Mouse (Mus musculus): ENCODE data around the gene Nrf1. TPM values are rescaled to one million over a fixed set of nuclear protein-coding genes. Genes with fewer than 3 reads are reported as not detected.
A peak's percentile ranks its signal among the peaks of the same experiment; 100 is the strongest.

Gene Nrf1
- polyA plus RNA-seq (2012; rRNA removed): 26.2 and 26.7 TPM in 2 replicates

DNA sequence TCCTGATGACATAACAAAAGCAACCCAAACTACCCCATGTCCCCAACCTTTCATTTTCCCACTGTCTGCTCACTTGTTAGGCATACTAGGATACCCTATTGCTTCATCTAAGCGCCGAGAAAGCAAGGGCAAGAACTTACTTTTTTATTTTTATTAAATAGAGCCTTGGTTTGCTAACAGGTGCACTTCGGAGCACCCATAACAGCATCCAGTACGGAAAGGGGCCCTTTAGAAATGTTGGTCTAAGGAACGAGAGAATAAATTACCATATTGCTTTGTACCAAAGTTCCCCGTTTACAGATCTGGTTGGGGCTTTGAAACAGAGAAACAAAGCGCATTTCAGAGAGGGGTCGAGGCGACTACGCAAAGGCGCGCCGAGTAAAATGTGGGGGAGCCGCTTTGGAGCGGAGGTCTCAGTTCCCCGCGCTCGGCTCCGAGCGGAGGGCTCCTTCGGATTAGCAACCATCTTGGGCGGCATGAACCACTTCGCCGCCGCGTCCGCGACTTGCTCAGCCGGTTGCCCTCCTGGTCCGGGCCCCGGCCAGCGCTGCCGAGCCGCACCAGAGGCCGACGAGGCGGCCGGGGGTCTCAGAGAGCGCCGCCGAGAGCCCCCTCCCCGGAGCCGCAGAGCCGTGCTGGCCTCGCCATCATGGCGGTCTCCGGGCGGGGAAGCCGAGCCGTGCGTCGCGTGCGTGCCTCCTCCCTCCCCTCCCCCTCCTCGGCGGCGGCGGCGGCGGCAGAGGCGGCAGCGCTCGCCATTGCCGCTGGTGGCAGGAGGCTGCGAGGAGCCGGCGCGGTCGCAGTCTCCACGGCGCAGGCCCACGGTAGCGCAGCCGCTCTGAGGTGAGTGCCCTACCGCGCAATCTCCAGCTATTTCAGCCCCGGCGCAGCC is at the start of gene Nrf1:
Gene Nrf1 (plus strand): TSS at position 718 of the 892 bp plus-strand sequence.
- Histone ChIP-seq H3K4me3 (ENCODE audit: insufficient read depth, low read length) (peak within 1 kb of the TSS; percentile 73), H3K27ac (ENCODE audit: insufficient read depth, low read length) (peak within 1 kb of the TSS; percentile 100), H3K4me1 (ENCODE audit: control insufficient read depth, insufficient read depth, low read length) (peaks cover 8% of the 10 kb centered on the region)
- TF ChIP-seq POLR2A (IDR thresholded peaks at IDR 0.05; ENCODE audit: extremely low read depth, insufficient read depth, low read length) (peak; percentile 54; the same call in 1 of the 2 replicates), CTCF (IDR thresholded peaks at IDR 0.05; ENCODE audit: extremely low read depth, insufficient read depth, low read length) (no peak)

- H3K27ac ChIP-seq (ENCODE audit: insufficient read depth, low read length): no peak overlapping the region
- H3K4me3 ChIP-seq (ENCODE audit: insufficient read depth, low read length): no peak overlapping the region
- TF ChIP-seq POLR2A (IDR thresholded peaks at IDR 0.05; ENCODE audit: extremely low read depth, insufficient read depth, low read length) (no peak), CTCF (IDR thresholded peaks at IDR 0.05; ENCODE audit: extremely low read depth, insufficient read depth, low read length) (no peak)
- no peaks in the 10 kb centered on the region for H3K4me1 ChIP-seq (ENCODE audit: control insufficient read depth, insufficient read depth, low read length)
Measured at GRCm38 (mm10) chr6:29998140-29998539, 49.6 kb upstream of the Nrf1 start.

DNA sequence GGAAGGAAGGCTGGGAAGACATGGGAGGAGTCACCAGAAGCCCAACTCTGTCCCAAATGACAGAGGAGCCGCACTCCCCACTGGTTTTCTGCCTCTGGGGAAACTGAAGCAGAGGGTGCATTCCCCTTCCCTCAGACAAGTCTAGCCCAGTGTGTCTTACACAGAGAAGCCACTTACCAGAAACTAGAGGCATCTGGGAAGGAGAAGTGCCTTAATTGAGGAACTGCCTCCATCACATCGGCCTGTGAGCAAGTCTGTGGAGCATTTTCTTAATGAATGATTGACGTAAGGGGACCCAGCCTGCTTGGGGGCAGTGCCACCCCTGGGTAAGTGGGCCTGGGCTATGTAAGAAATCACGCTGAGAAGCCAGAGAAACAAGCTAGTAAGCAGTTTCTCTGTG is 49.0 kb upstream of the Nrf1 start:
- H3K4me1 ChIP-seq (ENCODE audit: control insufficient read depth, insufficient read depth, low read length): no peaks in the 10 kb centered on the region
- TF ChIP-seq POLR2A (IDR thresholded peaks at IDR 0.05; ENCODE audit: extremely low read depth, insufficient read depth, low read length) (no peak), CTCF (IDR thresholded peaks at IDR 0.05; ENCODE audit: extremely low read depth, insufficient read depth, low read length) (no peak)
- no peak overlapping the region for H3K4me3 ChIP-seq (ENCODE audit: insufficient read depth, low read length)
- no peak overlapping the region for H3K27ac ChIP-seq (ENCODE audit: insufficient read depth, low read length)

DNA sequence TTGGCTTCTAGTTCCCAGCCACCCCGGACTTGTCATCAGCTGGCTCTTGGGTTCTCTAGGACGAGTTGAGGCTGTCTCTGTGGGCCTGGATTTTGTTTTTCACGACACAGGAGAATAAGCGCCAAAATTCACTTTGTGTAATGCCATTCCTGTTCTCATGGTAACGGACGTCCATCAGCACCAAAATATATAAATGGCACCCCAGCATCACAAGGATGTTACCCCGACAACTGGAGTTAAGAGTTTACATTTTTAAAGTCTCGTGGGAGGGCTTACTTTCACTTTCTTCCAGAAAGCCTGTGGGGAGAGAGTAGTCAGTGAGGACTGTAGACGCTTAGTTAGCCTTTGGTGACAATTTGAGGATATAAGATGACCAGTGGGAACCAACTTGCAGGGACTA is 45.2 kb upstream of the Nrf1 start:
- no peak overlapping the region for H3K4me3 ChIP-seq (ENCODE audit: insufficient read depth, low read length)
- no peaks in the 10 kb centered on the region for H3K4me1 ChIP-seq (ENCODE audit: control insufficient read depth, insufficient read depth, low read length)
- H3K27ac ChIP-seq (ENCODE audit: insufficient read depth, low read length): no peak overlapping the region
- no peak for TF ChIP-seq CTCF (IDR thresholded peaks at IDR 0.05; ENCODE audit: extremely low read depth, insufficient read depth, low read length)
- TF ChIP-seq POLR2A (IDR thresholded peaks at IDR 0.05; ENCODE audit: extremely low read depth, insufficient read depth, low read length): no peak

DNA sequence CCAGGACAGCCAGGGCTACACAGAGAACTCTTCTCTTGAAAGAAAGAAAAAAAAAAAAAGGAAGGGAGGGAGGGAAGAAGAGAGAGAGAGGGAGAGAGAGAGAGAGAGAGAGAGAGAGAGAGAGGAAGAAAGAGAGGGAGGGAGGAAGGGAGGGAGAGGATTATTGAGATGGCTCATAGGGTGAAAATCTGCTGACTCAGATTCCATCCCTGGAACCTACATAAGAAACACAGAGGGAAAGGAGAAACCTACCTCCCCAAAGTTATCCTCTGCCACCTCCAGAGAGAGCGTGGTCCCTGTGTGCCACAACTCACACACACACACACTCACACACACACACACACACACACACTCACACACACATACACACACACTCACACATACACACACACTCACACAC is 41.9 kb upstream of the Nrf1 start:
- Histone ChIP-seq H3K4me1 (ENCODE audit: control insufficient read depth, insufficient read depth, low read length) (no peaks in the 10 kb centered on the region), H3K4me3 (ENCODE audit: insufficient read depth, low read length) (no peak overlapping the region), H3K27ac (ENCODE audit: insufficient read depth, low read length) (no peak overlapping the region)
- no peak for TF ChIP-seq CTCF (IDR thresholded peaks at IDR 0.05; ENCODE audit: extremely low read depth, insufficient read depth, low read length)
- TF ChIP-seq POLR2A (IDR thresholded peaks at IDR 0.05; ENCODE audit: extremely low read depth, insufficient read depth, low read length): no peak

DNA sequence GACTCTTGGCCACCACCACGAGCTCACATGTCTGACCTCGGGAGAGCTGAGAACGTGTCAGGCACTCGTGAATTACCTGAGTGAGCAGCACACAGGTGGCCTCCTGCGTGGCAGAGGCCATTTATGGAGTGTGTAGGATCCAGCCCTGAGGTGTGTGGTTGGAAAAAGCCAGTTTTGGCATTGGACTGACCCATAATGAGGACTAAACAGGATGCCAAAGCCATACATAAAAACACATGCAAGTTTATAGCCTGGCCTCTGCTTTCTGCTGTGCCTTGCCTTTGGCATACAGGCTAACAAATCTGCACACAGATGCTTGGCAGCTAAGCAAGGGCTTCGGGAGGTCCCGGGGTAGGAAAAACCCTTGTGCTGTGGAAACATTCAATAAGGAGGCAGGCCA is 38.6 kb upstream of the Nrf1 start:
- TF ChIP-seq POLR2A (IDR thresholded peaks at IDR 0.05; ENCODE audit: extremely low read depth, insufficient read depth, low read length) (no peak), CTCF (IDR thresholded peaks at IDR 0.05; ENCODE audit: extremely low read depth, insufficient read depth, low read length) (no peak)
- Histone ChIP-seq H3K4me1 (ENCODE audit: control insufficient read depth, insufficient read depth, low read length) (no peaks in the 10 kb centered on the region), H3K4me3 (ENCODE audit: insufficient read depth, low read length) (no peak overlapping the region), H3K27ac (ENCODE audit: insufficient read depth, low read length) (no peak overlapping the region)

DNA sequence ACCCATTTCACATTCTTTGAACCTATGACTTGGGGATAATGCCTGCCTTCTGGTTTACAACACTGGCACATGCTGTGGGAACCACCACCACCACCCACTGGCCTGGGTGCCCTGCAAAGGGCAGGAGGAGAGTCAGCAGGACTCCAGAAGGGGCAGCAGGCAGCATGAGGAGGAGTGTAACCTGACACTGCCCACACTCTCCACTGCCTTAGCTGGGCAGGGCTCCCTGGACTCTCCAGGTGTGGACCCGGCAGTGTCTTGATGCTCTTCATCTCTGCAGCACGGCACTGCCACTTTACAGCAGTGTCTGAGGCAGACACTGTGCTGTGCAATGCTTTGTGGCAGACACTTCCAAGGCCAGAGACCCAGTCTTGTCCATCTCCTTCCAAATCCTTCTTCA is 34.3 kb upstream of the Nrf1 start:
- TF ChIP-seq CTCF (IDR thresholded peaks at IDR 0.05; ENCODE audit: extremely low read depth, insufficient read depth, low read length): no peak
- no peak for TF ChIP-seq POLR2A (IDR thresholded peaks at IDR 0.05; ENCODE audit: extremely low read depth, insufficient read depth, low read length)
- Histone ChIP-seq H3K4me3 (ENCODE audit: insufficient read depth, low read length) (no peak overlapping the region), H3K4me1 (ENCODE audit: control insufficient read depth, insufficient read depth, low read length) (no peaks in the 10 kb centered on the region), H3K27ac (ENCODE audit: insufficient read depth, low read length) (no peak overlapping the region)

DNA sequence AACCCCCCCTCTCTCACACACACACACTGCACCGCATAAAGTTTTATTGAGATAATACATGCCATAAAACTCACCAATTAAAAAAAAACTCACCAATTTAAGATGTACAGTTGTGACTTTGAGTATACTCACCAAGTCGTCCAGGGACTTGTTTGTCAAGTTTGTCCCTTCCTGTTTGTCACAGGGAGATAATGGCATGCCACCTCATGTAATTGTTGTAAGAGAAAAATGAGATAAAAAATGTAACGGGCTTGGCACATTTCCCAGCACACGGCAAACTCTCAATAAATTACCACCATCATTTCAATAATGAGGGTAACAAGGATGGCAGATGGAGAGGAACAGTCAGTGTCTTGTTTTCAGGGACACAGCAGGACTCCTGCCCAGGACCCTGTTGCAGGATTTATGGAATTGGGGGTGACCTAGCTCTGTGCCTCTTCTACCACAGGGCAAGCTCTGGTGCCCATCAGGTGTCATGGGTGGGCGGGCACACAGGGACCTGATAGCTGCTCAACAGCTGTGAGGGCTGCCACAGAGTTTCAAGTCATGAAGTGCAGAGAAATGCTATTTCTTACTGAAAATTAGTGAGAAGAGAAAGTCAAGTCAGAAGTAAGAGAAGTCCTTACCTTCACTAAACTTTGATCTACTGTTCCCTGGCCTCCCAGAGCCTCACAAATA is 33.5 kb upstream of the Nrf1 start:
- Histone ChIP-seq H3K27ac (ENCODE audit: insufficient read depth, low read length) (no peak overlapping the region), H3K4me1 (ENCODE audit: control insufficient read depth, insufficient read depth, low read length) (no peaks in the 10 kb centered on the region), H3K4me3 (ENCODE audit: insufficient read depth, low read length) (no peak overlapping the region)
- no peak for TF ChIP-seq CTCF (IDR thresholded peaks at IDR 0.05; ENCODE audit: extremely low read depth, insufficient read depth, low read length)
- TF ChIP-seq POLR2A (IDR thresholded peaks at IDR 0.05; ENCODE audit: extremely low read depth, insufficient read depth, low read length): no peak

- H3K27ac ChIP-seq (ENCODE audit: insufficient read depth, low read length): no peak overlapping the region
- no peak for TF ChIP-seq CTCF (IDR thresholded peaks at IDR 0.05; ENCODE audit: extremely low read depth, insufficient read depth, low read length)
- no peak for TF ChIP-seq POLR2A (IDR thresholded peaks at IDR 0.05; ENCODE audit: extremely low read depth, insufficient read depth, low read length)
- no peaks in the 10 kb centered on the region for H3K4me1 ChIP-seq (ENCODE audit: control insufficient read depth, insufficient read depth, low read length)
- no peak overlapping the region for H3K4me3 ChIP-seq (ENCODE audit: insufficient read depth, low read length)
Measured at GRCm38 (mm10) chr6:30021241-30021640, 26.5 kb upstream of the Nrf1 start.
